Mouse (Mus musculus) spleen, adult 2 months (tissue): ENCODE data around the gene Gm36245. TPM values are rescaled to one million over a fixed set of nuclear protein-coding genes. Genes with fewer than 3 reads are reported as not detected.
A peak's percentile ranks its signal among the peaks of the same experiment; 100 is the strongest.
"Not testable (repeated sequence)": the region's sequence is repeated elsewhere in the genome, so short reads cannot be mapped to it uniquely, and the experiment has no call there.

Experiments
- DNase-seq, 2 experiments: peaks; one replicate each; pipeline versions ENCODE4 v3.0.0 to v3.0.0-alpha.2; 2012 to 2021; ENCODE audit warnings: low spot score in 2 of 2, low read depth in 1 of 2
- H3K27ac ChIP-seq: fragments of 200-500 bp; 2 replicates; pipeline ENCODE4 v1.5.1; 2012; ENCODE audit warnings: low read length, inconsistent platforms; ENCODE audit not compliant: insufficient read depth
- H3K27me3 ChIP-seq: fragments of 200-500 bp; 2 replicates; pipeline ENCODE4 v1.6.1; 2012; ENCODE audit warnings: mild to moderate bottlenecking, moderate library complexity, low read length, inconsistent platforms; ENCODE audit not compliant: control insufficient read depth, insufficient read depth
- H3K36me3 ChIP-seq: fragments of 200-500 bp; 2 replicates; pipeline ENCODE4 v1.6.1; 2012; ENCODE audit warnings: mild to moderate bottlenecking, low read length, inconsistent platforms; ENCODE audit not compliant: control insufficient read depth, insufficient read depth
- H3K4me1 ChIP-seq: fragments of 200-500 bp; 2 replicates; pipeline ENCODE4 v1.6.1; 2011; ENCODE audit warnings: inconsistent platforms; ENCODE audit not compliant: control insufficient read depth, insufficient read depth, insufficient read length
- H3K4me3 ChIP-seq: fragments of 200-500 bp; 2 replicates; pipeline ENCODE4 v1.5.1; 2011; ENCODE audit warnings: mild to moderate bottlenecking, inconsistent platforms; ENCODE audit not compliant: insufficient read depth, insufficient read length; ENCODE audit errors: extremely low read depth
- CTCF ChIP-seq: fragments of 200-500 bp; IDR thresholded peaks from 2 replicates; pipeline ENCODE4 v1.5.1; 2011; ENCODE audit warnings: mild to moderate bottlenecking, inconsistent platforms; ENCODE audit not compliant: insufficient read depth, insufficient read length, insufficient replicate concordance; ENCODE audit errors: extremely low read depth
- POLR2A ChIP-seq: fragments of 200-500 bp; IDR thresholded peaks from 2 replicates; pipeline ENCODE4 v1.6.1; 2011; ENCODE audit warnings: low read depth, low read length, inconsistent platforms
- WGBS: fragments of 180-500 bp; shearing (Covaris S2); methylation state at CpG from one replicate; pipeline ENCODE4 v1.1.7; 2018; 5-methylcytosine and 5-hydroxymethylcytosine counted together
- polyA plus RNA-seq: library from polyadenylated mRNA; depleted of rRNA; stranded (reverse); fragments of >200 nt; gene quantifications from 2 replicates; pipeline ENCODE4 v1.2.3, GENCODE M21; 2012

Gene Gm36245
- polyA plus RNA-seq, 1 experiment: not detected

- Histone ChIP-seq H3K4me3 (no peak overlapping the region), H3K27me3 (no peaks in the 10 kb centered on the region), H3K4me1 (no peaks in the 10 kb centered on the region), H3K27ac (no peak overlapping the region), H3K36me3 (no peaks in the 10 kb centered on the region)
- TF ChIP-seq POLR2A: no peak
- TF ChIP-seq CTCF: no peak
- DNase-seq: no peak
Observed at GRCm38 (mm10) chr15:77588981-77589380, 10.1 kb upstream of the Gm36245 start.

DNA sequence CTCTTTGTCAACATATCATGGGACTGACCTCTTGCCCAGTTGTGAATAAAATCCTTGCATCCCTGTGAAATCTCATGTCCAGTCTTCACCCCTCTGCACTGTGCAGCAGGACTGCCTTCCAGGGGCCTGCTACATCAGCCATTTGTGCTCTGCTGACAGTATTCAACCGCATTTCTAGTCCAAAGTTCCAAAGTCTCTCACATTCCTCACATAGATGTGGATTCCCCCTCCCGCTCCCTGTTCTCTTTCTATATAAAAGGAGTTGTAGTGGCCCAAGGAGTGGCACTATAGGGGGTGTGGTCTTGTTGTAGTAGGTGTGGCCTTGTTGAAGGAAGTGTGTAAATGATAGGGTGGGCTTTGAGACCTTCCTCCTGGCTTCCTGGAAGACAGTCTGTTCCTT, 8.2 kb upstream of the Gm36245 start:
- no peak overlapping the region for H3K27ac ChIP-seq
- H3K36me3 ChIP-seq: no peaks in the 10 kb centered on the region
- H3K4me1 ChIP-seq: no peaks in the 10 kb centered on the region
- no peak for DNase-seq
- no peak overlapping the region for H3K4me3 ChIP-seq
- 83% methylated on average over 2 of the region's 2 CpGs for WGBS
- H3K27me3 ChIP-seq: no peaks in the 10 kb centered on the region
- TF ChIP-seq CTCF (no peak), POLR2A (no peak)

DNA sequence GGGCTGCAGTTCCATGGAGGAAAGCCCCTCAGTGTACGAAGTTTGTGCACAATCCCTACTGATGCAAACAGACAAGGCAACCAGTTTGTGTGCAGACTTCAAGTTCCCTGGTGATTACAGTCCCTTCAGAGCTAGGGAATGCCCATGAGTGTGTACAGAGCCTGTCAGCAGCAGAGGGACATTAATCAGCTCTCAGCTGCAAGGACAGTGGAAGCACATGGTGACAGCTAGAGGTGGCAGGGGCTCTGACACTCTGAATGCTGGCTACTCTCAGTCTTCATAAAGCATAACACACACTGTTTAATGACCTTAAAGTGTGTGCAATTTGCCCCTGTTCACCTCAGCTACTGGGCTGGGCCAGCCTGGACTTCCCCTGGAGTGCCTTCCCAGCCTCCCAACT, 5.5 kb upstream of the Gm36245 start:
- DNase-seq: no peak
- 71% methylated on average over 1 of the region's 1 CpGs for WGBS
- Histone ChIP-seq H3K4me1 (no peaks in the 10 kb centered on the region), H3K36me3 (no peaks in the 10 kb centered on the region), H3K27me3 (no peaks in the 10 kb centered on the region), H3K27ac (no peak overlapping the region), H3K4me3 (no peak overlapping the region)
- no peak for TF ChIP-seq POLR2A
- no peak for TF ChIP-seq CTCF

DNA sequence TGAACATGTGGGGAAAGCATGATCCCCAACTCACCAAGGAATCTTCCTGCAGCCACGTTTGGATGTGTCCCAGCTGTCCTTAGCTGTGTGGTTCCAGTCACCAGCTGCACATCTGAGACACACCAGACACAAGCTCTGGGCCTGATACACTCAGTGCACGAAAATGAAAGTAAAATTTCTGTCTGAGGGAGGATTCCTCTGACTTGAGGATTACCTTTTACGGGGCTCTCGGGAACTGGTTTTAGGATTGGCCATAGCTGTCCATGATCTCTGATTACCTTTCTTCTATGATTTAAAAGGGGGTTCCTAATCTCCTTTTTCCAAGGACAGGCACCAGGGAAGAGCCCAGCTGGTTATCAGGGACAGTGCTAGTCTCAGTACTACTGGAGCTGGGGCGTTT, 3.1 kb upstream of the Gm36245 start, which contains the start of gene Apol10b:
Gene Apol10b, minus strand, starts transcription at position 165 of the 400 bp plus-strand sequence.
- WGBS: 63% methylated on average over 5 of the region's 5 CpGs
- TF ChIP-seq CTCF: no peak
- TF ChIP-seq POLR2A: no peak
- H3K27me3 ChIP-seq: no peaks in the 10 kb centered on the region
- H3K4me1 ChIP-seq: no peaks in the 10 kb centered on the region
- H3K27ac ChIP-seq: no peak within 1 kb of the TSS
- no peak within 1 kb of the TSS for H3K4me3 ChIP-seq
- no peaks in the 10 kb centered on the region for H3K36me3 ChIP-seq
- DNase-seq: no peak

DNA sequence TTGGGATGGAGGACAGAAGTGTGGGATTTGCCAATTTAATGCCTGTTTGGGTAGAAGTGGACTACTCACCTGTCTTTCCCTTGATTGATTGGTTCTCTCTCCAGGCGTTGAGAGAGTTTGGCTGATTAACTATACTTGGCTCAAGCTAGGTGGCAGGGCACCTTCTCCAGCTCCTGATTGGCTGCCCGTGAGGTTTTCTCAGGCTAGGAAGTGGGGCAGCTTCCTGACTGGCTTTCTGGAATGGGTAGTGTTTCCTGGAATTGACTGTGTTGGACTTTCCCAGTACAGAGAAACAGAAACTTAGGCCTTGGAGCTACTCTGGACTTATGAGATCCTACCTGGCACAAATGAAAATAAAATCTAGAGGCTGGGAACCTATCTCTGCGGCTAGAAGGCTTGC, 629 bp upstream of the Gm36245 start:
- DNase-seq: no peak
- H3K4me3 ChIP-seq: no peak overlapping the region
- H3K27ac ChIP-seq: peak overlapping the region; percentile 11
- TF ChIP-seq POLR2A (no peak), CTCF (no peak)
- no peaks in the 10 kb centered on the region for H3K27me3 ChIP-seq
- no peaks in the 10 kb centered on the region for H3K4me1 ChIP-seq
- 53% methylated on average over 3 of the region's 3 CpGs for WGBS
- no peaks in the 10 kb centered on the region for H3K36me3 ChIP-seq

GRCm38 (mm10) chr15:77606069-77606468, 7.0 kb downstream of the Gm36245 start:
- no peak overlapping the region for H3K27ac ChIP-seq
- DNase-seq: no peak
- 86% methylated on average over 3 of the region's 3 CpGs for WGBS
- no peaks in the 10 kb centered on the region for H3K27me3 ChIP-seq
- TF ChIP-seq CTCF (no peak), POLR2A (no peak)
- H3K4me1 ChIP-seq: no peaks in the 10 kb centered on the region
- H3K36me3 ChIP-seq: no peaks in the 10 kb centered on the region
- no peak overlapping the region for H3K4me3 ChIP-seq

DNA sequence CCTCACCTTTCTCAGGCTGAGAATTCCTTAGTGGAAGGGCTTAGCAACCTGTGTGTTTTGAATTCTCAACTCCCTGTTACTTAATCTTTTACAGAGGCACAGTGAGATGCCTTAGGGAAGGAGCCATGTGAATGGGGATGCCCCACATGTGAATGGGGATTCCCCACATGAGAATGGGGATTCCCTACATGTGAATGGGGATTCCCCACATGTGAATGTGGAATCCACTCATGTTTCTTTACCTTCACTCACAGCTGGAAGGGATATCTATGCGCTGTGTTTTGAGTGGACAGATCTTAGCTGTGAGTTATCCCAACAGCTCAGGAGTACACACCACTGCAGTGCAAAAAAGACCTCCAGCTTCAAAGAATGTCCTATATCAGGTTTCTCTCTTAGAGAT, 25.7 kb downstream of the Gm36245 start:
- peak in 1 of 2 experiments; percentile 2 for DNase-seq
- no peak overlapping the region for H3K27ac ChIP-seq
- H3K4me1 ChIP-seq: 0 out of 2 replicates have a peak, but pooled peaks cover 2% of the 10 kb centered on the region
- no peaks in the 10 kb centered on the region for H3K36me3 ChIP-seq
- no peak overlapping the region for H3K4me3 ChIP-seq
- no peaks in the 10 kb centered on the region for H3K27me3 ChIP-seq
- WGBS: 76% methylated on average over 1 of the region's 1 CpGs
- TF ChIP-seq CTCF (no peak), POLR2A (no peak)

GRCm38 (mm10) chr15:77626471-77626870, 27.4 kb downstream of the Gm36245 start:
- not testable (repeated sequence) for H3K36me3 ChIP-seq, DNase-seq, H3K4me3 ChIP-seq, H3K27me3 ChIP-seq, H3K27ac ChIP-seq, H3K4me1 ChIP-seq
- whole genome bisulfite sequencing: 34% methylated on average over 4 of the region's 4 CpGs

- DNase-seq, H3K27me3 ChIP-seq, H3K36me3 ChIP-seq, H3K4me1 ChIP-seq, H3K4me3 ChIP-seq, H3K27ac ChIP-seq: not testable (repeated sequence)
- WGBS: 67% methylated on average over 9 of the region's 9 CpGs
Observed at GRCm38 (mm10) chr15:77628647-77629046, 29.6 kb downstream of the Gm36245 start.

DNA sequence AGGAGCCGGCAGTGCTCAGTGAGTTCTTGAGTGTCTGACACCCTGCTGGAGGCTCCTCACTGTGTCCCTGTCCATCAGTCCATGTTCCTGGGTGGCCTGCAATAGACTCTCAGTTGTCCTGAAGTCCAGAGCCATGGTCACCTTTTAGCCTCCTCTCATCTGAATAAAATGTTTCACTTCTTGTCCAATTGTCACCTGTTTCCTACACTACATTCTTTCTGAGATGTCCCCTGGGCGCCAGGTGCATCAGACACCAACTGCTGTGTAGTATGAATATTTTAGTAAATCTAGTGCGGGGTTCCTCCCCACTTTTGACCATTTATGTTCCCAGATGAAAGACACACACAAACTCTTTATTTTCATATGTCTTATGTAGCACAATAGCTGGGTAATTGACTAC, 30.8 kb downstream of the Gm36245 start:
- not testable (repeated sequence) for H3K27me3 ChIP-seq, H3K27ac ChIP-seq, H3K4me1 ChIP-seq, H3K4me3 ChIP-seq, DNase-seq, H3K36me3 ChIP-seq
- WGBS: 61% methylated on average over 3 of the region's 3 CpGs
